Mouse (Mus musculus) cerebral cortex, adult 2 months (tissue): ENCODE data around the gene Alpk1.

Source experiments
- WGBS: fragments of 180-500 bp; shearing (Covaris S2); methylation state at CpG from one replicate; pipeline ENCODE4 v1.1.7; 2018; 5-methylcytosine and 5-hydroxymethylcytosine counted together

The Alpk1 gene

DNA sequence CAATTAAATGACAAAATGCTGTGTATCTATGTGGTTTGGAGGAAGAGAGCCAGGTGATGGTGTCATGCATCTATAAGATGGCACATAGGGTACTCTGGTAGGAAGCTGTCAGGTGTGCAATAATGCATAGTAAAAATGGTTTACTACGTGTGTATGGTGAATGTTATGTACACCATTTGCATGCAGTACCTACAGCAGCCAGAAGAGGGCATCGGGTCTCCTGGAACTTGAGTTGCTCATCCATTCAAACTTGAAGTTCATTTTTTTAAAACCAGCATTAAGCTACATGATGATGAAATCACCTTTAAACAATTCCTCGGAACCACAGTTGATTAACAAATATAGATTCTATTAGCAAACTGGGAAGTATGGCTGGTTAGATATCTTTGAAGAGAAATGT is 38.9 kb downstream of the Alpk1 start:
- over 99% methylated on average over 3 of the region's 3 CpGs for WGBS

DNA sequence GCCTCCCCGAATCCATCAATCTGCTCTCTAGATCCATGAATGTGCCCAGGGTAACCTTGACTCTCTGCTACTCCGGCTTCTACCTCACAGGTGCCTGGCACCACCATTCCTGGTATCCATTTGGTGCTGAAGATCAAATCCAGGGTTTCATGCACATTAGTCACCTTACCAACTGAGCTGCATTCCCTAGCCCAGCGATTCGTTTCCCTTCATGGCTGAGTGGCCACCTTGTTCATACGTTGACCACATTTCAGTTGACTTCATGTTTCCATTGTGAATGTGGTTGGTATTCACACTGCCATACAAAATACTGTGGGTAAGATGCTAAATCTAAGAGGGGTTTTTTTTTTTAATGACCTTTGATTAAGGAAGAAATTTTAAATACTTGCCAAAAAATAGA is 42.5 kb downstream of the Alpk1 start:
- 93% methylated on average over 5 of the region's 5 CpGs for WGBS

DNA sequence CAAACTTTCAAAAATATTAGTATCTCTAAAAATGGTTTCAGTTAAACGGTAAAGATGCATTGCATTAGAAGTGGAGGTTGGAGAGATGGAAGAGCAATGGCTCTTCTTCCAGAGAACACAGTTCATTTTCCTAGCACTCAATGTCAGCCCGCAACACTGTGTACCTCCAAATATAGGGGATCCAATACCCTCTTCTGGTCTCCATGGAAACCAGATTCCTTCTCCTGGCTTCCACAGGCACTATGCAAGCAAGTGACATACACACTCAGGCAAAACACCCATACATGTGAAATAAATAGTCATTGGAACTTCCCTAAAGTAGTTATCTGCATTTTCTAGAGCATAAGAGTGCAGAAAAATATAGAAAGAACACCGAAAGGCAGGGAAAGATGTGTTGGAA is 44.9 kb downstream of the Alpk1 start:
- 57% methylated on average over 3 of the region's 3 CpGs for WGBS

DNA sequence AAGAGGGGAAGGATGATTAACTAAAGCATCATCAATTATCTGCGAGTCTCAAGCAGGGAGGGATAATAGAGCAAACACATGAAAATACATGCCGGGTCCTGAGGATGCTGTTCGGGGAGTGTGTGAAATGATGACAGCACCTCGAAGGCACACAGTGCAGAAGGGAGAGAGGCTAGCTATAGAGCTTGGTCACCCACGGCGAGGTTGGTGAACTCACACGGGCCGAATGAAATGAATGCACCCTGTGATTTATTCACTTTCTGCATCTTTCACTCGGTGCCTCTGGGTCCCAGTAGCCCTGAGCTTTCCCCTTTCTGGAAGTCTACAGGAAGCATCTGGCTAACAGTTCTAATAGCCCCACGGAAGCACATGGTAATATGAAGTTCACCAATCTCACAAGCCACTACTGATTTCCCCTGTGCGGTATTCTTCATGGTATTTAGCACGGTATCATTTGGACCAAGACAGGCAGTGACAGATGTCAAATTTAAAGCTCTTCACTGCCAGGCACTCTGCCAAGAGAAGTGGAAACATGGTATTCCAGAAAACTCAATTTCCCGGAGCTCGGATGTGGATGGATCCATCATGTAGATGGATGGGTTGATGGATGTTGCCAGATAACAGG is 50.7 kb downstream of the Alpk1 start:
- WGBS, result 76% methylated on average over 14 of the region's 14 CpGs

DNA sequence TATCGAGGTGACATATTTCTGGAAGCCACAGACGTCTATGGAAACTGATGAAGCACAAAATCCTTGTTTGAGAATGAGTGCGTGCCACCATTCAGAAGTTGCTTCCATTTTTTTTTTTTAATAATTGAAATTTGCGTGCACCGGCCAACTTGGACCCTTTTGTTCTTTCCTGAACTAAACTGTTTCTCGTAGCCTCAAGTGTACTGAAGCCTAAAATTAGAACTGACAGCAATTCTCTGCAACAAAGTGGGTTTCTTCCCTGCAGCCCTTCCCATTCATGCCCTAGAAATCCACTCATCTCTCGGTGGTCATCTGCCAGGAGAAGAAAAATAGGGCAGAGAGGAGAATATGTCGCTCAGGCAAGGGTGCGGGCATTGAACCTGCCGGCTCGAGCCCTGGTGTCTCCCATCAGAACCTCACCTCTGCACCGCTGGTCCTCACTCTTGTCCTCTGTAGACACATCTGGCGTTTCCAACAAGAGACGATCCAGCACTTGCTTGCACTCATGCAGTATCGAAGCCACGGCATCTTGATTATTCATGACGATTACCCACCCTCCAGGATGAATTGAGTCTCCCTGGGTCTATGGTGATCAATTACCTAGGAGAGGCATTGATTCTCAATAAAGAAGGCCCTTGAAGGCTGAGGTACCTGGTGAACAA is 51.3 kb downstream of the Alpk1 start:
- 74% methylated on average over 17 of the region's 17 CpGs for WGBS

DNA sequence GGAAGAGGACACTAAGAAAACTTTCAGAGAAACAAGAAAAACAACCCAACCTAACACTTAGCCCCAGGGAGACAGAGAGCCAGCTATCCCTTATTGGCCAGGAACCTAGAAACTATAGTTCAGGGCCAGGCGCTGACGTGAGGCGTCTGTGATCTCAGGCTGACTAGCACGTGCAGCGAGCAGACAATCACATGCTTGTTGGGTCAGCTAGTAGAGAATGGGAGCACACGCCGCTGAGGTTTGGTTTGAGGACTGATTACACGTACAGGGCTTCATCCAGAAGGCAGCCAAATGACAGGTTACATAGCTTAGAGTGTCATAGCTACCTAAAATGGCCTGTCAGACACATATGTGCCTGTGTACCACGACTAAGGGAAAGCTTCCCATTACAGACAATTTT is 52.3 kb downstream of the Alpk1 start:
- 84% methylated on average over 9 of the region's 9 CpGs for WGBS

DNA sequence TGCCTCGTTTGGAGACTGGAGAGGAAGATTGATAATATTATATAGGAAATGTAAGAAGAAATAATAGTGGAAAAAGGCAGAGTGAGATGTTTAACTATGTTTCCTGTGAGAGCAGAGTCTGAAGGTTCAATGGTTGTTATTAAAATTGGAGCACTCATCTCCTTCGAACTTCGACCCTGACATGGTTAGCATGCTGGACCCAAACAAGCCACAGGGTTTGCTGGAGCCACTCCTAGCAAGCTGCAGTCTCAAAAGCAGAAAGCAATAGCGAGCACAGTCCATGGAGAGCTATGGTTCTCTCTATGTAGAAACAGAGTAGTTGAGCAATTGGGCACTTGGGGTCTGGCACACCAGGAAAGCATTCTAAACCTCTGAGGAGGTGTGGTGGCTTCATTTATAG is 59.4 kb downstream of the Alpk1 start:
- 68% methylated on average over 4 of the region's 4 CpGs for WGBS

DNA sequence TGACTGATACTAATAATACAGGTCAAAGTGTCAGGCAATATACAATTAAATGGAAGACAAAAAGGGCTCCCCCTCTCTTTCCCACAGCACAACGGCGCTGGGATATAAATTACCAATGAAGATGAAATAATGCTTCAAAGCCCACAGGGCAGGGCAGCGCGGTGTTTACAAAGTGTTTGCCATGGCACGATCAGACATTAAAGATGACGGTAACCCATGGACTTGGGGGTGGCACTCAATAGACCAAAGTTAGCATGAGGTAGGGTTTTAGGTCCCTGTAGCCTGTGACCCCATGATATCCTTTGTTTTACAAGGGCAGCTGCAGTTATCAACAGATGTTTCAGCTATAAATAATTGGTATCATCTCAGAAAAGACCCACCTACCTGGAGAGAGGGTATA is 60.3 kb downstream of the Alpk1 start:
- 73% methylated on average over 6 of the region's 6 CpGs for WGBS

DNA sequence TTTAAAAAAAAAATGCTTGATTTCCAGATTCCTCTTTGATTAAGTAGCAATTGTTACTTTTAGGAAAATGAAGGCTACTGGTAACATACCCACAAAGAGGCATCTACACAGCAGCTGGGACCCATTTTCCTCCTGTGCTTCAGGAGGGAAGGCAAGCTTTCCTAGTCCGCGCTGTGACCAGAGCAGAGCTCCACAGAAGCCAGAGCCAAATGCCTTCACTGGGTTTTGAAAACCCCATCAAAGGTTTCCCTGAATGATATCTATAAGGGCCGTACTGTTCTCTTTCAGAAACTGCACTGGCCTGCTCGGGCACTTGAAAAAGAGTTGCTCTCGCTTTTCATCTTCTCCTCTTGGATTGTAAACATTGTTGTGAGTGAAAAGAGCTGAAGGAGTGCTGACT is 60.7 kb downstream of the Alpk1 start:
- 75% methylated on average over 5 of the region's 5 CpGs for WGBS

DNA sequence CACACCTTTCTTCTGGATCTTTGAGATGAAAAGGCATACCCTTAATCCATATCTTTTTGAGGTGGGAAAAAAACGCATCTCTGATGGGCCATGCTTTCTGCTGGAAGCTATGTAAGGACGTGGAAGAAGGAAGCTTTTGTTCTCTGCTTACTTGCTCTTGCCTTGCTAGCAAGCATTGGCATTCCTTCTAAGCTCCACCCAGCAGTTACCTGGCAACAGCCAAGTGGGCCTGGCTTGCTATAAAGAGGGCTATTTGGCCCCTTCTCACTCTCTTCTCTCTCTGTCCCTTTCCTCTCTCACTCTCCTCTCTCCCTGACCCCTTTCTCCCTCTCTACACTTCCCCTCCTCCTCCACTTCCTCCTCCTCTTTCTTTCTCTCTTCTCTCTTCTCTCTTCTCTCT is 63.6 kb downstream of the Alpk1 start:
- 44% methylated on average over 2 of the region's 2 CpGs for WGBS

DNA sequence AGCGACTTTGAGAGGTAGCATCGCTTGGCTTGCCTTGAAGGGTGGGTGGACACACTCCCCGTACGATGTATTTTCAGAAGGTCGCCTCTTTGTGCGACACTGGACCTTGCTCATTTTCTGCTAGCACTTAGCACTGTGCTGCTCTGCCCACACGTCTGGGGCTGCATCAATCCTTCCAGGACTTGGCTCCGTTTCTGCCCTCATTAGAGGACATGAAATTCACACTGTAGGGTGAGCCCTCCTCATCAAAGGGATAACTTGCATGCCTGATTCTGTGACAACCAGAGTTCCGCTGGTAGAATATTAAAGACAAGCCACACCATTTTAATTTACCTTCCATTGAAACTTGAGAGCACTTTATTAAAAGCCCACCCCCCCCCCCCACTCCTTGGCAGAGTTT is 67.2 kb downstream of the Alpk1 start:
- 39% methylated on average over 9 of the region's 9 CpGs for WGBS

DNA sequence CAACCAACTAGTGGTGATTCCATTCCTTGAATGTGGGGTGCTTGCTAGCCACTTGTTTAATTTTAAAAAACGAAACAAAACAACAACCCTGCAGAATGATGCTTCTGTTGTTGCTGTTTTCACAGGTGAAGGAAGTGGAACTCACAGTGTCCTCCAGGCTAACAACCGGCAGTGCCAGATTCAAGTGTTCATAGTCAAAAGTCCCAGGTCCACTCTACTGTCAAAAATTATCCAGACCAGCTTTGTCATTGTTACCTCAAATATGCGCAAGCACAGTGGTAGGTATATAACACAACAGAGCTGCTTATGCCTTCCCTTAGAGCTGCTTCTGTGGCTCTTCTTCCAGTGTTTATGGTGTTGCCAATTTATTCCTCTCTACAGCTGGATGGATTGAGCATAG is 68.8 kb downstream of the Alpk1 start:
- 89% methylated on average over 3 of the region's 3 CpGs for WGBS

DNA sequence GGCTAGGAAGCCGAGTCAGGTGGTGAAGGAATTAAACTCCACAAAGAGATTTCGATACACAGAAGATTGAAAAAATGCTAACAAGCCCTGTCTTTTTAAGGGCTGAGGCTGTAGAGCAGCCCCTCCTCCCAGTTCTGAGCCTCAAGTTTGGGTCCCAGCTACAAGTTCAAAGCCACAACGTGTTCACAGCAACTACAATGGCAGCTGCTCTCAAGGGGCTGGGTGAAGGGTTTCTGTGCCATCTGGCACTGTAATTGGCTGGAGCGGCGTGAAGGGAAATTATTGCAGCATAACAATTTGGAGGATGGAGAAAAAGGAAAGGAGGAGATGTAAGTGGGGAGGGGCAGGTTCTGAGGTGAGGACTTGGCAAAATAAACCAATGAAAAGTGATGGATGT is 73.2 kb downstream of the Alpk1 start:
- 41% methylated on average over 5 of the region's 5 CpGs for WGBS

DNA sequence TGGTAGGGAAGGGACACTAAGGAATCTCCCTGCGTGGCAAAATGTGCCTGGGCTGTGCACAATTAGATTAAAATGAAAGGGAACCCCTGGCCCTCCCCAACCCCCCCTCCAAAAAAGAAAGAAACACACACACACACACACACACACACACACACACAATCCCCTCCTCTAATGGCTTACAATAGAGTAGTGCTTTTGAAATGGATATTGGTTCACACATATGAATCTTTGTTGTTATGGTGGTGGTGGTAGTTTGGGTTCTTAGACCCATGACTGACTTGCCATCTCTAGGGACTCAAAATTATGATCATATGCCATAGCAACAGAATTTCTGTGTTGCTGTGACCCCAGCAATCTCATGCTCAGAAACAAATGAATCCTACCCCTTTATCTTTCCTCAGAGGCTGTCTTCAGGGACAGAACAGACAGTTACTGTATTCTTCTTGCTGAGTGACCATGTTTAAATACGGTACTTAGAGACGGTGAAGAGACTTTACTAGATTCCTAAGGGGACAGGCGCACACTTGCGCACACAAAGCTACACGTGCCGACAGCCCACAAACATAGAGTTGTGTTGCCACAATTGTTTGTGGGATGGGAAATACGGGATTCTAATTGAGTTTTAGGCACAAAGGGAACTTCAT is 73.8 kb downstream of the Alpk1 start:
- 33% methylated on average over 8 of the region's 8 CpGs for WGBS

DNA sequence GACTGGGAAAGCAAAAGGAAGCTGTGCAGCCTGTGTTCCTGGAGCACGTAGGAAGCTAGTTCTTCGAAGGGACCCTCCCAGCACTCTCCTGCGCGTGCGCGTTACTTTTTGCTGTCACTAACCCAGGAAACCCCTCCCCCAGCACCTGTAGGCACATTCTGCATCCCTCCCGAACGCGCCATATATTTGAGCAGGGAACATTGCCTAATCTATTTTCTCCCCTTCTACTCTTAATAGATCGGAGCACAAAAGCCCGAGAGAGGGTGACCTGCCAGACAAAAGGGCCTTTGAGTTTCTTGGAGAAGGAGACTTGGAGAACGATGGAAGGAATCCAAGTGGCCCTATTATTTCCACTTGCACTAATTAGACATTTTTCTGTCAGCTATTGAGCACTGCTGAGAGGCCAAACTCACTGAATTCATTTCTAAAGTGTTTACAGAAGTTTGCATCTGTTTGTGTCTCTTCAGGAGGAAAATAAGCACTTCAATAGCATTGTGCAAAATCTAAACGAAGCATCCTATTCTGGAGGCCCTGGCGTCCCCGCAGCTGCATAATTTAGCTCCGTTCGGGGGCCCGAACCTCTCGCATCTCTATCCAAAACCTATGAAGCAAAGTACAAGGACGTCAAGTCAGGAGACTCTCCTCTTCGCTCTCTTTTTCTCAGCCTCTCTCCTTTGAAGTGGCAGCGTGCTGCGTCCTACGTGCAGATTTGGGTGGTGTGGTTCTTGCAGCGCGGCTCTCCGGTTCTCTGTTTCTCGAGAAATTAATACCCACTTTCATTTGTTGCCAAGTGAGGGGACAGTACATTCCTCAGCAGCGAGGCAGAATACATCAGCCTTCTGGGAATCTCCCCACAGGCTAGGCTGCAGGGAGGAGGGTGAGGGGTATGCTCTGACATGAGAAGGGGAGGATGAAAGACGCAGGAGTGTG is 74.5 kb downstream of the Alpk1 start:
- WGBS, result 8% methylated on average over 30 of the region's 30 CpGs

DNA sequence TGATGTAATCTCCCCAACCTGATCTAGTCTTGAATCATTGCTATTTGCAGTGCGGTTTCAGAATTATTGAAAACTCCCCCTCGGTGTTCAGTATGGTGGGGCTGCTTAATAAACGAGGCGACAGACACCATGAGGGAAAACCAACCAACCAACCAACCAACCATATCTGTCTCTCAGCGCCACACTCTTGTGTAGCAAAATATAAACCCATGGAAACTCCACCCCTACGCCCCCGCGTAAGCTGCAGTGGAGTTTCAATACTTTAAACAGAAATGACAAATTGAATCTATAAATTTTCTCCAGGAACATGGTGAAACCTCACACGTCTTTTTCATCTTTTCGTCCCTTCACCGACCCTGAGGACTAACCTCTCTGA is 75.2 kb downstream of the Alpk1 start:
- 49% methylated on average over 11 of the region's 11 CpGs for WGBS

DNA sequence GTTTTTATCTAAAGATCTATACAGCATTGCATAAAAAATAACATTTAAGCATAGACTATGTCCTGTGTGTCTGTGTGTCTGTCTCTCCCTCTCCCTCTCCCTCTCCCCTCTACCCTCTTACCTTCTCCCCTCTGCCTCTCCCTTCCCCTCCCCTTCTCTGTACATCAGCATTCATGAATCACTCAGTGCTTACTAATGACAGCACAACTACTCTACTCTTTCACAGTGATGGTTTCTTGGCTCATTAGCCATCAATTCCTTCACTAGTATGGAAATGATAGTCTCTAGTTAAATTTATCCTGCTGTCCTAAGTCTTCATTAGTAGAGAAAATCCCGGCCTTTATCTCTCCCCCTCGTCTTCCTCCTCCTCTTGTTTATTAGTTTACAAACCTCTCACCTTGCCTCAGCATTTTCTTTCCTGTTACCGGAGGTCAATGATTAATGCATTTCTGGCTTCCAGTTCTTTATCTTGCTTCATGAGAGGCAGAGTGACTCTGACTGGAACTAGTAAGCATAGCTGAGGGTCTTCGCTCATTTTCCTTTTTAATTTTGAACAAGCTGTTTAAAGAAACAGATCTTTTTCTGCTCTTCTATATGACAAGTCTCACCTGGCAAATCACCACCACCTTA is 79.0 kb downstream of the Alpk1 start:
- WGBS, result 78% methylated on average over 4 of the region's 4 CpGs

DNA sequence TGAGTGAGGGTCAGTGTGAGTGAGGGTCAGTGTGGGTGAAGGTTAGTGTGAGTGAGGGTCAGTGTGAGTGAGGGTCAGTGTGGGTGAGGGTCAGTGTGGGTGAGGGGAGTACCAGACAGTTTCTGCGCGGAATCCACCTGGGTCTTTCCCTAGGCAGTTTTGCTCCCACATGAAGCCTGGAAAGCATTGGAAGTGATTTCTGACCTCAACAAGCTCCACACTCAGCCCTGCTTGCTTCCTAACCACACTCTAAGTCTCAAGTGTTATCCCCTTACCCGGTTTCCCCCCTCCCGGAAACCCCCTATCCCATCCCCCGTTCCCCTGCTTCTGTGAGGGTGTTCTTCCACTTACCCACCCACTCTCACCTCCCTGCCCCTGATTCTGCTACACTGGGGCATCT is 81.7 kb downstream of the Alpk1 start:
- 90% methylated on average over 5 of the region's 5 CpGs for WGBS

DNA sequence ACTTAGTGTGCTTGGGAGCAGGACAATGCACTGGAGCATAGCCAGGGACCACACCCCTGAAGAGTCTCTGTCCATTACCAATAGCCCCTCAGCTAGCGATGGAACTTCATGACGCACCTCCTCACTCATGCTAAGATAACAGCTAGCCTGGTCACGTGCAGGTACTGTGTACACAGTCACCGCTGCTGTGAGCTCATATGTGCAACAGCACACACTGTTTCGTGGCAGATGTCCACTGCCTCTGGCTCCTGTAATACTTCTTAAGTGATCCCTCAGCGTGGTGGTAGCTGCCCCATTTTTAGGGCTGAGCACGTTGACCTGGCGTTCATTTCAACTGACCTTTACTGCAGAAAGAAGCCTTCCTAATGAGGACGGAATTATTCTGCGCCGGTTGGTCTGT is 83.8 kb downstream of the Alpk1 start:
- 65% methylated on average over 11 of the region's 11 CpGs for WGBS

DNA sequence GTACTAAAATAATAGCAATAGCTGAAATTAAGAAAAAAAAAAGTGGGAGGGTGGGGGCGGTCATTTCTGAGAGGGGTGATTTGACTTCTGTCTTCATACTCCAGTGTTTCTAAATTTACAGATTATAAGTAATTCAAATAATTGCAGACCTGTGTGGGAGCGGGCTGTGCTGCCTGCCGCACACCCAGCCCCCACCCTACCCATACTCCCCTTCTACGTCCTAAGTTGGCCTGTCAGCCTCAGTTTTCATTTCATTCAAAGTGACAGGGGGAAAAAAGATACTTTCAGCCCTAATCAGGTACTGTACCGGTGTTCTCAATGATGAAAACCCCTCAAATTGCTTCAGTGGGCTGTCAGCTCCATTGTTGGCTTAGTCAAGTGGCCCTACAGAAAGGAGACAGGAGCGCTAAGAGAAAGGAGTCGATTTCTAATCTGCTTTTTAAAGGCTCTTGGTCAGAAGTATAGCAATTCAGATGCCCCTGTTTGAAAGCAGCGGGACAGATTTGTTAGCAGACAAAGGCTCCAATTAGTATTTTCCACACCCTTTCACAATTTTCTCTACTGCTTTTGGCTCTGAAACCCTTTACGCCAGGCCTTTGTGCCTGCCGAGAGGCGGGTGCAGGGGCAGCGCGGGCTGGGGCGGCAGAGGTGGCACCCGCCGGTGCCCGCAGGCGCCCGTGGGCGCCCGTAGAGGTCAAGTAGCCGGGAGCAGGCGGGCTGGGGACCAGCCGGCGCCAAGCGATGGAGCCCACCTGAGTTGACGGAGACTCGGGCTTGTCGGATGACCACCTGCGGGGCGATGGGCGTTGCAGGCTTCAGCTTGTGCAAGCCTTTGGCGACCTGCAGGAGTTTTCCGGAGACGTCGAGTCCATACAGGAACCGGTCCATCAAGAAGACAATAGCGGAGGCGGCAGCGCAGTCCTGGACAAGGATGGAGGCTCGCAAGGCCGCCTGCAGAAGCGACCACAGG is 85.2 kb downstream of the Alpk1 start:
- WGBS, result 28% methylated on average over 43 of the region's 43 CpGs

DNA sequence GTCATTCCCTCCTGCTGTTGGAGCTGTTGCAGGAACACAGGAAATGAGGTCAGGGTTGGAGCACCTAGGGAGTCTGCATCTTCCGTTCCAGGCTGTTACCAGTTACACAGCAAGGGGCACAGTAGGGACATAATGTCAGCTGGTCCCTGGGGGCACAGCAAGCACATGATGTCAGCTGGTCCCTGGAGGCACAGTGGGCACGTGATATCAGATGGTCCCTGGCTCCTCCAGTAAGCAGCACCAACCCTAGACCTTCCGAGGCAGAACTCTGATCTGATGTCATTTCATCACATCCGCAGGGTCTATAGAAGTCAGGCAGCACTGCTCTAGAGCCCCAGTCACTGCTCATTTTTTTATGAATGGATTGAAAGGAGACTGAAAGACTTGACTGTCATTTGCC is 89.1 kb downstream of the Alpk1 start:
- WGBS, result 84% methylated on average over 4 of the region's 4 CpGs
